Mouse (Mus musculus) kidney, postnatal 25 days (tissue): ENCODE measurements at regions not wholly inside any gene's neighbourhood (a gene's known extent, or its start where the extent isn't known, plus 50 kb on each side); places are given as distances from the start of the nearest gene placed in this dataset.

Source experiments
- DNase-seq, 2 experiments: peaks; one replicate each; pipeline ENCODE4 v3.0.0; 2021; ENCODE audit warnings: mixed read lengths in 2 of 2

DNA sequence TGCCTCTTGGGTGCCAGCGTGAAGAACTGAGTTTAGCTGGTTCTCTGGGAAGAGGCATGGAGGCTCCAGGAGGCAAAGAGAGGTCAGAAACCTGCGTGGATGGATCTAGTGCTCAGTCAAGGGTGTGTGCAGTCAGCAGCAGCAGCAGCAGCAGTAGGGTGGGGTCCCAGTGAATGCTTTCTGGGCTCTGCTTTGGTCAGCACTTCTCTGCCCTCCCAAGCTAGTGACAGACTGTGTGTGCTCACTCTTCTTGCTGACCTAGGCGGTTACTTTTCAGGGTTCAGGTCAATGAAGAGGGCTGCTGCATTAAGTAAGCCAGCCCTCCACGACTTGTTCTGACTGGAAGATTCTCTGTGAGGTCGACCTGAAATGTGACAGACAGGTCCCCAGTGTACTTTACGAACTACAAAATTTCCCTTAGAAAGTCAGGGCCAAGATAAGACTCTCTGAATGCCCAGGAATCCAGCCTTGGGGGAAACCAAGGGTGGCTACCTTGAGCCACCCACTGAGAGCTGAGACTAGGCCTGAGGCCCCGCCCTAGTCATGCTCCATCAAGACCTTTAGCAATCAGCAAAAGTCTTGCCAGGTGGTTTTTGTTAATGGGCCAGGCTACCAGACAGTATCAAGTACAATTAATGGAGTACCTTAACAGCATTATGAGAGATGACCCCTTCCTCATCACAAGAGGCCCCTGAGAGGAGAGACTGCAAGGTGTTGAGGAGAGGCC is 114.9 kb upstream of the Lemd2 start:
- DNase-seq: peak in 1 of 2 experiments; percentile 78

DNA sequence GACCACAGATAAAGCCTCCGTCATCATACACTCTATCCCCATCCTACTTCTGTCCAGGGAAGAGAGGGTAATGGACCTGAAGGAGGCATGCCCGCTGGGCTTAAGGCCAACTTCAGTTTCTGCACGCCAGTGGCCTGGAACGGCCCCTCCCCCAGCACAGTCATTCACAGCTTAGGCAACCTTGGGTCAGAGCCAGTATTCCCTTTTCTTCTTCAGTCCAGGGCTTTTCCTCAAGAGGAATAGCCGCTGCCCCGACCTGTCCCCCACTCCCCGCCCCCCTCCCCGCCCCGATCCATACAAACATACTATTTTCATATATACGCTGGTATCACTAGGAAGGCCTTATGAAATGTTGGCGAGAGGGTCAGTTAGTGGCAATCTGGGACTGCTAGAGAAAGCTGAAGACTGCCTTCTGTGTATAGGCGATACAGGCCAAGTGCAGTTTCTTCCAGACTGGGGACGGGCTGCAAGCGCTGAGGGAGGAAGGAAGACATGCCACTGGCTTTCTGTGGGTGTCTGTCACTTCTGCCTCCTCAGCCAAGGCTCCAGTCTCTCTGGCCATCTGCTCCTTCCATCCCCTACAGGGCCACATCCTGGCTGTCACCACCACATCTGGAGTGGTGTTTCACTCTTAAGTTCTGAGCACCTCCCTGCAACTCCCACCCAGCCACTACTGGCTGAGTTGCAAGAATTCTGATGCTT is 113.5 kb upstream of the Lemd2 start:
- peak; percentile 98 to 99 for DNase-seq

- no peak for DNase-seq
Measured at GRCm38 (mm10) chr17:27316711-27317575, 112.7 kb upstream of the Lemd2 start.

DNA sequence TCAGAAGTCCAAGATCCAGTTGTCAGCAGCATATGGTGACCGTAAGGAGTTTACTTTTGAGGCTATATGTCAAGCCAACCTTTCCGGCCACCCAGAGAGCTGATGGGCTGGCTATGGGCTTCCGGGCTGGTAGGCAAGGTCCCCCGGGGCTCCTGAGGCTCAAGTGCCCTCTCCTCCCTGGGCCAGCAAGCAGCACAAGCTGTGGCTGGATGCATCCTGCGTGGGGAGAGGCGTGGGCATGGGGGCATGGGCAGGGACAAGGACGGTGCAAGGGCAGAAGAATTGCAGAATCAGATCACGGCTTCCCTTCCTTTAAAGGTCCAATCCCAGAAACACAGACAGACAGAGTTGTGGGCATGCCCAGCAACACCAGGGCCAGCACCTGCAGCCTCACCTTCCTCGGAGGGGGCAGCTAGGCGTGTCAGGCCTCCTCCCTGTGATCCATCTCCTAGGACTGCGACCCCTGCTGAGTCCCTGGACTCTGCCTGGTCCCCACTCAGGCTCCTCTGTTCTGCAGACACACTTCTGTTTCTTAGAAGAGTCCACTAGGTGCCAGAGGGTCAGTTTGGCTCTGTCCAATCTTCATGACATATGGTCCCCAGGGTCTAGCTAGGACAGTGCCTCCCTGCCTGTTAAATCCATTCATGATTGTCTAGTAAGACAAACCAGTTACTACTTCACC is 111.8 kb upstream of the Lemd2 start:
- DNase-seq: no peak

GRCm38 (mm10) chr17:27315428-27315827 is 111.2 kb upstream of the Lemd2 start:
- DNase-seq: no peak

DNA sequence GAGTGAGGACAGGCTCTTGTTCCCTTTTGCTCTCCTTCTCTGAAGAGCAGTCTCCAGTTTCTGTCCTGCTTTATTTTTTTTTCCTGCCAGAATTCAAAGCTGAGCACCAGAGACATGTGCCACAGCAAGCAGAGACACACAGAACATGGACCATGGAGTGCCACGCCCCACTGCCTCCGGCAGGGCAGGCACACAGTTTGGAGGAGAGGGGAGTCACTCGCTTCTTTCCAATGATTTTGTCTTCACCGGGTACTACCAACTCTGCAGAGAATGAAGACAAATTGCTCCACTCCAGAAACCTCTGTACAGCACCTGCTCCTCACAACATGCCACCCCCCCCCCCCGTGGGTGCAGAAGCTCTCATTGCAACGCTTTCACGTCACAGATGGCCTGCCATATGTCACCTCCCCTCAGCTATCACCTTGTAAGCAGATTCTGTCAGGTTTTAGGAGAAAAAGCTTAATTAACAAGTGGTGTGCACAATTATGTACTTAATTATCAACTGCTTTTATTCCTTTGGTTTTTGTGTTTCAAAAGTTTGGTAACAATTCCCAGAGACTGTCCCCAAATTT is 110.6 kb upstream of the Lemd2 start:
- no peak for DNase-seq

DNA sequence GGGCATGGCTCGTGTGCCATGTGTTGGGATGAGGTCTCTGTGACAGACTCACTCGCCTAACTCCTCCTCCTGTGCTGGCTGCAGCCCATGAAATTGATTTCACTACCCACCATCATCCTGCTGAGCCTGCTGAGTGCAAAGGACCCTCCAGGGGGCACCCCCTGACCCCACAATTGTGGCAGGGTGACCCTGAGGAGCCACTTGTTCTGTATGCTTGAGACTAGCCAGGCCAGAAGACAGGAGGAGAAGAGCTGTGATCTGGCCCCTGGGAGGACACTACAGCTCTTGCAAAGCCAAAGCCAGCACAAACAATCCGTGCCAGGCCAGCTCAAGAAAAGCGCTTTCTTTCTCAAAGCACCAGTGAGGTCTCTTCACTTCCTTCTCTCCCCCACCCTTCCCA is 104.7 kb upstream of the Lemd2 start:
- no peak for DNase-seq

GRCm38 (mm10) chr17:27304842-27305241 is 100.6 kb upstream of the Lemd2 start:
- peak in 1 of 2 experiments; percentile 78 for DNase-seq

GRCm38 (mm10) chr17:27303633-27304479 is 99.6 kb upstream of the Lemd2 start:
- DNase-seq: no peak

- DNase-seq: no peak
Measured at GRCm38 (mm10) chr17:27303061-27303460, 98.8 kb upstream of the Lemd2 start.

DNA sequence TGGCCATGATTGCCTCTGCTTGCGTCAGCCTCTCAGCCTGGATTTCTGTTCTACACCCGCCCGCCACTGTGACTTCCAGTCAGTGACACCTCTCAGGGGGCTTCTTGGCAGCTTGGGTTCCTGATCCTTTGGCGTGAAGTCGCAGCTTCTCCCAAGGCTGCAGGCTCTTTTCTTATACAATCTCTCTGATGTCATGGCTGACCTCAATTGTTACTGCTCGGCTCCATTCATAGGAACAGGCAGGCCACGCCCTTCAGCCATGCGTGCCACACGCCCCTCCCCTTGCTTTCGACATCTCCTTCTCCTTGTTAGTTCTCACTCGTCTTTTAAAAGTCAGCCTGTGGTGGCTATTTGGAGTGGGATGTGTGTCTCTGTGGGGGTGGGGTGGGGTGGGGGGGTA is 97.1 kb upstream of the Lemd2 start:
- DNase-seq: no peak

DNA sequence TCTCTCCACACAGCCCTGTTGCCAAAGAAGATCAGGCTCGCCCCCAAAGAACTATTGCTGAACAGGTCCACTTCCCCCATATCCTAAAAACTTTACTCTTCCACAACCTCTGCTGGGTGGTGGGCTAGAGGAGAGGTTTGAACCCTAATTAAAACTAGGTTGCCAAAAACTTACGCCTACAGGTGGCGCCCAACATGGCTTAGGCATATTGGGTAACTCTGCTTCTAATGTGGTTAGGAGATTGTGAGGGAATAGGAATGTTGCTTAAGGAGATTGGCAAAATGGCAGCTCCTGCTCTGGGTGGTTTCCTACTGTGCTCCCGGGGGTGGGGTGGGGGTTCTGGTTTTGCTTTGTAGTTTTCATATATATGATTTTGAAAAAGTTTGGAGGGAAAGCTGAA is 95.0 kb upstream of the Lemd2 start:
- DNase-seq: peak in 1 of 2 experiments; percentile 35

DNA sequence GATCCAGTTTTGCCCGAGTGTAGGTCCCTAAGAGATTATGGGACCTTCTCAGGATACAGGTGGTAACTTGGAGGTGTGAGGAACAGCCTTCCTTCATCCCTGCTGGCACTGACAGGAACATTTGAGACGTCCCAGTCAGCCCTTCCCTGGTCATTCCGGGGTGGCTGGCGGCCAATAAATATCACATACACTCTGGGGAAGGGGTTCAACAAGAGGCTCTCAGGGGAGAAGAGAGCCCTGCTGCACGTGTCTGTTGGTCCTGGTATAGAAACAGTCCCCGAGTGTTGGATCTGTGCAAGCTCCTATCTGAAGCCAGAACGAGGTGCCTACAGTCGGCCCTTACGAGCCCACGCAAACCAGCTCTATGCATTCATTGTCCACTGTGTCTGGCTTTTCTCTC is 94.1 kb upstream of the Lemd2 start:
- DNase-seq: peak in 1 of 2 experiments; percentile 35

DNA sequence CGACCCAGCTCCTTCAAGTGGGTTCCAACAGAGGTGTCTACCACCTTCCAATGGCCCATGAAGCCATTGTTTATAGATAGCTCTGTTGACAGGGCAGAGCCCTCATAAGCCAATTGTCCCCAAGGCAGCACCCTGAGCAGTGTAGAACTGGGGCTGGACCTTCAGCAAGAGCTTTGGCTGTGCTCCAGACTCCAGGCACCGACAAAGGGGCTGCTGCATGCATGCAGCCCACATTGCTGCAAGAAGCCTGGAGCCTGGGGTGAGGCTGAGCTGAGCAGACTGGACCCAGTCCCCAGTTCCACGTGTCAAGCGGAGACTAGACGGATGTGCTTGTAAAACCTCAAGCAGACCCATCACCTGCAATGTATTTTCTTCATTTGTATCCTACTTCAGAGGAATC is 91.9 kb upstream of the Lemd2 start:
- DNase-seq: peak in 1 of 2 experiments; percentile 37

GRCm38 (mm10) chr17:27294208-27294604 is 89.9 kb upstream of the Lemd2 start:
- DNase-seq: peak in 1 of 2 experiments; percentile 68

- peak in 1 of 2 experiments; percentile 52 for DNase-seq
Measured at GRCm38 (mm10) chr17:27293586-27294207, 89.4 kb upstream of the Lemd2 start.

- peak; percentile 73 to 92 for DNase-seq
Measured at GRCm38 (mm10) chr17:27291673-27292072, 87.4 kb upstream of the Lemd2 start.

DNA sequence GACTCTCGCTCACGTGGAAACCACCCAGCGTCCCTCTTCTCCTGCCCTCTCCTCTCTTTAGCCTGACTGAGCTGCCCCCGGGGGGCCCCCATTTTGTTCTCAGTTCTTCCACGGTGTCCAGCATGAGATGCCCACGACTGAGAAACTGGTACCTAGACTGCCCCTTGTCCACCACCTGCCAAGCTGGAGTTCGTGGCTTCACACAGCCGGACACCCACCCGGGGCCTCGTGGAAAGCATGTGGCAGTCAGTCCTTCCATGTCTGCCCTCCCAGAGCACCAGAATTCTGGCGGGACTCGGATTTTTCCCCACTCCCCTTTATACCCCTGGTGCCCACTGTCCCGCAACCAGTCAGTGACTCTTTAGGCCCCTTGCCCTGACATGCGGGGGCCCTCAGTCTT is 86.9 kb upstream of the Lemd2 start:
- DNase-seq: peak in 1 of 2 experiments; percentile 55

- peak in 1 of 2 experiments; percentile 39 for DNase-seq
Measured at GRCm38 (mm10) chr17:27290311-27290710, 86.0 kb upstream of the Lemd2 start.

GRCm38 (mm10) chr17:27289804-27290203 is 85.5 kb upstream of the Lemd2 start:
- DNase-seq: peak in 1 of 2 experiments; percentile 5

DNA sequence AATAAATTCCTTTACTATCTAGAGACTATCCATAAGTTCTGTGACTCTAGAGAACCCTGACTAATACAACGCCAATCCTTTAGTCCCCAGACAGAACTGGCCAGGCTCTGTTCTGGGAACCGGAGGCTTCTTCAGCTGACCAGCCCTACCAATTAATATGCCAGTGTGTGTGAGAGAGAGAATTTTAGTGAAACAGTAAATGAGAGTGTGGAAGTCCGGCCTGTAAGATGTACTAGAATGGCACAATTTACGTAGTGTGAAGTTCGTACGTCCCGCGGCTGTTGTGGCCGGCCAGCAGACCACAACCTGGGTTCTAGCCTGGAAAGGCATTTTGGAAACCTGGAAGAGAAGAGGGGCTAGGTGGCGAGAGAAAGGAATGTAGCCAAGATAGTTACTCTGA is 83.7 kb upstream of the Lemd2 start:
- peak in 1 of 2 experiments; percentile 5 for DNase-seq
